Mouse (Mus musculus): ENCODE measurements around the gene Rasgef1a.
A peak's percentile ranks its signal among the peaks of the same experiment; 100 is the strongest.

Gene Rasgef1a

DNA sequence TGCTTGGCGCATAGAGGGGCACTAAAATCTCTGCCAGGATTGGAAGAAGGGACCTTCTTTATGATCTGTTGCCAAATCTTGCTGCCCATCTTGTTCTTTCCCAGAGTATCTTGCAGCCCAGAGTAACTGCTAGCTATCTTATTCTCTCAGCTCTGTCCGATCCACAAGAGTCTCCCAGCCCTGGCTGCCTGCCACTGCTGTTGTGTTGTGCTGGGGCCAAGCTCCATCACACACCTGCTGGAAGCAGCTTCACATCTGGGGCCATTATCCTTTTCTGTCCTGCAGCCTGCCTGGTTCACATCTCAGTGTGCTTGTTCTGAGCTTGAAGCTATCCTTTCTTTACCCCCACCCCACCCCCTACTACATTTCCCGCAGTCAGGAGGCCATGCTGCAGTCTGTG, 65.0 kb downstream of the Rasgef1a start:
- DNase-seq = no peak

DNA sequence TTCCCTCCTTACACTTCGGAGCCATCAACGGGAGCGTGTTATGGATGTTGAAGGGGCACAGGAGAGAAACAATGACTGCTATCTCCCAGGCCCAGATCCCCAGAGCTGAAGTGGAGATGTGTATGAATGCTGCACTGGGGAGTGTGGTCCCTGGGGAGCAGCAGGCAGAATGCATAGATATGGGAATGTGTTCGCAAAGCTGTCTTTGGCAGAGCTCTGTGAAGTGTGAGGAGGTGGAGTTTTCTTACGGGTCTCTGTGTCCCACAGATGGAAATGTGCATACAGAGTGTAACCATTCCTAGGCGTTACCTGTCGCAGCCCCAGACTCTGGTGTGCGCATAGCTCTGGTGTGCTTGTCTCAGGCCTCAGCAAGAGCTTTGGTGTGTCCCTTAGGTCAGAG, 65.5 kb downstream of the Rasgef1a start:
- DNase-seq = no peak

DNA sequence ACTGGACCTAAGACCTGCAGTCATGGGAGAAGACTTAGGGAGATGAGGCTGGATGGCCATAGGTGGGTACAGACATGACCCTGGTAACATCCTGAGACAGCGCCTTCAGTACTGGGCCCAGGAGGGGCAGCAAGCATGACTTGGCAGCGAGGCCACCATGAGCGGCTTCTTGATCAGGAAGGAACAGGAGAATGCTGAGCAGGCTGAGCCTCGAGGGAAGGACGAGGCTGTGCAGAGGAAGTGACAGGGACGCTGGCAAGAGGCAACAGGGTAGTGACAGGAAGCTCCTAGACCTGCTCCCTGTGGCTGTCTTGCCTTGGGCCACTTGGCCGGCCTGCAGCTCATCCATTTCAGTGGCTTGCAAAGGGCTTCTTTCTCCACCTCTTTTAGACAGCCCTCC, 66.2 kb downstream of the Rasgef1a start:
- no peak for DNase-seq

DNA sequence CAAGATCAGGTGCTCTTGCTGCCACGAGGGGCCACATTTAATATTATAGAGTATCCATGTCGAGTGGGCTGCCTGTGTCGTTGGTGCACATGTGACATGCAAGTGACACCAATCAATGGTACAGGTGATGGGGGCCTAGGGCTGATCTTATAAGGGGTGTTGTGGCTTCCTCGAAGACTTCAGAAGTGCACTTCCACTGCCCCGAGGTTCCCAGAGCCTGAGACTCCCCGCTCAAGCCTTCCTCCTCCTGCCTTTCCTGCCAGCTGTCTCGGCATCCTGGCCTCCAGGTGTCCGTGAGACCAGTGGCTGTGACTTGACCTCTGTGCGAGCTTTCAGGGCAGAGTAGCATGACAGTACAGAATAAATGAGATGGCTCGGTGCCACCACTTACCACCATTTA, 67.5 kb downstream of the Rasgef1a start:
- DNase-seq = peak in 1 of 2 experiments; percentile 30

GRCm38 (mm10) chr6:118079292-118079691, 68.1 kb downstream of the Rasgef1a start:
- no peak for DNase-seq

DNA sequence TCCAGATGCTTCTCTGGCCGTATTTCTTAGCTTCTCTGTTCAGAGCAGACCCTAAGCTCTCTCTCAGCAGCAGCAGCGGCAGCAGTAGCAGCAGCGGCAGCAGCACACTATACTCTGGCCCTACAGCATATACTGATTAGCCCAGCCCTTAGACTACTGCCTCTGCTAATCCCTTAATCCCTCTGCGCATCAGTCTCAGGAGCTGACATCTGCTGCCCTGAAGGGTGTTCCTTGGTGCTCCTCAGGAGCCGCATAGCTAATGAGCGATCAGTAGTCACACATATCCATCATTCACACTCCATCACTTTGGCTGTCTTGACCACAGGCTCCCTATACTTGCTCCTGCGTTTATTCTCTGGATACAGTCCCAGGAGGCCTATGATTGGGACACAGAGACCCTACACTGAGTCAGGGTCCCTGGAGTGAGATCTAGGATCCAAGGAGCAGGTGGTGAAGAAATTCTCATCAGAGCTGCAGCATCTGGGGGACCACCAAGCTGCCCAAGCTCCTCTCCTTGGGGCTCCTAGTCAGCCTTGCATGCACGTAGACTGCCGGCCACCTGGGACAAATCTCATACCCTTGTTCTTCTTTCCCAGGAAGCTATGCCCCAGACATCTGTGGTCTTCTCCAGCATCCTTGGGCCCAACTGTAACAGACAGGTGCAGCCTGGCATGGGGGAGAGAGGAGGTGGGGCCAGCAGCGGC, 68.7 kb downstream of the Rasgef1a start:
- no peak for DNase-seq

DNA sequence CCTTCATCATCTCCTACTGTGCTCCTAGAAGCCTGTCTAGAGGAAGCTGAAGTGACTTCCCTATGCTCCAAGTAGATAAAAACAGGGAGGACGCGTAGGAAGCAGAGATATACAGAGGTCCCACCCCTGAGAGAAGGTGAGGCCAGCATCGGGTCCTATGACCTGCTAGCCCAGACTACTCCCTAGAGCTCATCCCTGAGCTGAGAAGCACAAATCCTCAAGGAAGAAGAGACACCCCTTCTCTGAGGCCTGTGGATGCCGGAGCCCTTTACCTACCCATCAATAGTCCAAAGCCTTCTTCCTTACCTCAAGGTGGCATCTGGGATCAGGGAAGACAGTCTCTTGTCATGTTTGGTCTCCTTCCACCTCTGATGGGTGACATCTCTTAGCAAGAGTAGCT, 69.5 kb downstream of the Rasgef1a start:
- no peak for DNase-seq

DNA sequence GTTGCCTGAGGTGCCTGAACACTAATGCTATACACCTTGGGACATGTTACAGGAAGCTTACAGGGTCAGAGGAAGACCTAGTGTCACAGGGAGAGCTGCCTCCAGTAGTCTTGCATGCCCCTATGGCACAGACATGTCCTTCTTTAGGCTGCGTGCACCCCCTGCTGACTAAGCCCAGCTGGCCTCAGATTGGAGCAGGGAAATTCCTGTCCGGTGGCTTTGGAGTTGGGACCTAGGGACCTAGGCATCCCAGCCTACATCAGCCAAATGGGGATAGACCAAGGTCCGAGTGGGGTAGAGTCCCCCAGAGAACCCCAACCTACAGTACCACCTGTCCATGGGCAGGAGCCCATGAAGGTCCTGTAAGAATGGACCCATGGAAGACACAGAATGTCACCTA, 71.1 kb downstream of the Rasgef1a start:
- DNase-seq = peak in 1 of 2 experiments; percentile 28

DNA sequence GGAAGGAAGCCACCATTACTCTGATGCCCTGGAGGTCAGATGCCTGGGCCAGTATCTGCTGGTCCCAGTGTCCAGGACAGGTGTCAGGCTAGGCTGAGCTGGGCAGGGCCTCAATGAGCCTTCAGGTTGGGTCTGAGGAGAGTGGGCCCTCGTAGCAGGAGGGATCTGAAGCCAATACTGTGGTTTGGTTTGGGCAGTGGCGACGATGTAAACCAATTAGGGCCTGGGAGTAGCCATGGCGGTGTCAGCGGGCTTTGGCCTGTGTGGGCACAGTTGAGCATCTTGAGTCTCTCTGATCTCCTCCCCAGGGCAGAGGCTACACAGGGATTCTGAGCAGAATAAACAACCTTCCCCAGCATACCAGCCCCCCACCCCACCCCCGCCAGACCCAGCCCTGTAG, 72.4 kb downstream of the Rasgef1a start:
- DNase-seq = no peak

DNA sequence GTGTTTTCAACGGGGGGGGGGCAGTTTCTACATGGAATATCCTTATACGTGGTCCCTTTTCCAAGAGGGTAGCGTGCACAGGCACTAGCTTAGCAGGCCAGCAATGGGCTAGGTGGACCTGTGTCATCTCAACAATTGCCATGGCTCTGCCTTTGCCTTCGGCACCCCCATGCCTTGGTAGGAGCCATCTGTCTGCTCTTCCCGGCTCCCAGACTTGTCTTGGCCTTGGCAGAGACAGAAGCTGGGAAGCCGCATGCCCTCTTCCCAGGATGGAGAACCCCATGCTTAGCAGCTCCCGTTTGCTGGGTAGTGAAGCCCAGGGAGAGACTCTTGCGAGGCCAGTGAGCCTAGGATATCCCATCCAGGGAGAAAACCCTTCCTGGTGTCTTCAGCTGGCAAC, 73.4 kb downstream of the Rasgef1a start:
- no peak for DNase-seq

DNA sequence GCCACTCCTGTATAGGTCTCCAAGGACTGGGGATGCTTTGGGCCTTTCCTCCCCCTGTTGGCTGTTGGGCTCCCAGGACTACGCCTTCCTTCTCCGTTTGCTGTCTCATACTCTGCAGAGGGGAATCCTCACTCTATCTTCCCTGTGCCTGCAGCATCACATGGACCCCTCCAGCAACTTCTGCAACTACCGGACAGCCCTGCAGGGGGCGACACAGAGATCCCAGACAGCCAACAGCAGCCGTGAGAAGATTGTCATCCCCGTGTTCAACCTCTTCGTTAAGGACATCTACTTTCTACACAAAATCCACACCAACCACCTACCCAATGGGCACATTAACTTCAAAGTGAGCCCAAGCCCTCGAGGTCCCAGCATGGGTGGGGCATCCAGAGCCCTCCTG, 76.7 kb downstream of the Rasgef1a start:
- no peak for DNase-seq

DNA sequence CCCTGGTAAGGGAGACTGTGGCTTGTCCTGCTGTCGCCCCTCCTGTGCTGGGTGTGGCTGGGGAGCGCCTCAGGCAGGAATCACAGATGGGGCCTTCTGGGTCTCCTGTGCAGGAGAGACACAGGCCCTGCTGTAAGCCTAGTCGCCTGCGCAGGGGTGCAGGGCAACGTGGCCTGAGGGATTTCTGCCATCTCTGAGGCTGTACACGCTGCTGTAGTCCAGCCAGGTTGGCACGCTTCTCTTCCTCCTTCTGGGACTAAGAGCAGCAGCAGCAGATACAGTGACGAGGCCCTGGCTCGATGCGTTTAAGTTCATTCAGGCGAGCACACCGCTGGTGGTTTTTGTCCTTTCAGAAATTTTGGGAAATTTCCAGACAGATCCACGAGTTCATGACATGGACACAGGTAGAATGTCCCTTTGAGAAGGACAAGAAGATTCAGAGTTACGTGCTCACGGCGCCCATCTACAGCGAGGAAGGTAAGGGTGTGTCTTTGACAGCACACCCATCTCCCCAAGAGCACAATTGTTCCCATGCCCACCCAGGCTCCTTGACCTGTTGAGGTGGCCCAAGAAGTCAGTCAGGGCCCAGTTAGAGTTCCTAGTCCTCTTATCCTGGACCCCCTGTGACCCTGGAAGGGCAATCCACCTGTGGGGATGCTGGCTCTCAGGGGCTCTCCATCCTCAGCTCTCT, 77.7 kb downstream of the Rasgef1a start:
- DNase-seq = no peak

DNA sequence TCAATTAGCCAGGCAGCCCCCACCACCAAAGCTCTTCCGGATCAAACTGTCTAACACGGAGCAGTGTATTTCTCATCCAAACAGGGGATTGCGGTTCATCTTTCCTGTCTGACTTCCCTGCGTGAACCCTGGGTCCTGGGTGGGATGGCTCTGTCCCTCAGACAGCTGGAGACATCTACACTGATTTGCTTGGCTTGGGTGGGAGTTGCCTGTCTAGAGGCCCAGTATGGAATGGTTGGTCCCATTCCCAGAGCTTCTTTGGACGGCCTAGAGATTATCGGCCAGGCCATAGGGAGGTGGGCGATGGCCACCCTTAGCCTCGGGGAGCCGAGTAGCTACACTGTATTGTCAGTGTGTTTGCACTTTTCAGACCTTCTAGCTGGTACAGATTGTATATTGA, 79.6 kb downstream of the Rasgef1a start:
- DNase-seq = no peak

DNA sequence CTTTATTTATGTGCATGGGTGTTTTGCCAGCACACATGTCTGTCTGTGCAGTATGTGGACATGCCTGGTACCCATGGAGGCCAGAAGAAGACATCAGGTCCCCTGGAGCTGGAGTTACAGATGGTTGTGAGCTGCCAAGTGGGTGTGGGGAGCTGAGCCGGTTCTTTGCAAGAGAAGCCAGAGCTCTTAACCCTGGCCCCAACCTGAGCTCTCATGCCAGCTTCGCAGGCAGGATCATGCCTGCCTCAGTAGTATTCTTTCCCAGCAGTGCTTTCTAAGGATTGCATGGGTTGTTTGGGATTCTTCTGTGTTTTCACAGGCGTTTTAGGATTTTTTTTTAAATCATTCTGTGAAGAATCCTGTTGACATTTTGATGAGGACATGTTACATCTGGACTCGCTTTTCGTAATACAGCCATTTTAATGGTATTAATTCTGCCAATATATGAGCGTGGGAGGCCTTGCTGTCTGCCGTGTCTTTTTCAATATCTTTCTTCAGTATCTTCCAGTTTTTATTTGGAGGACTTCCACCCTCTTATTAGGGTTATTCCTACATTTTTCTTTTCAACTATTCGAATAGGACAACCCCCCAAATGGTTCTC, 86.6 kb downstream of the Rasgef1a start:
- no peak for DNase-seq

DNA sequence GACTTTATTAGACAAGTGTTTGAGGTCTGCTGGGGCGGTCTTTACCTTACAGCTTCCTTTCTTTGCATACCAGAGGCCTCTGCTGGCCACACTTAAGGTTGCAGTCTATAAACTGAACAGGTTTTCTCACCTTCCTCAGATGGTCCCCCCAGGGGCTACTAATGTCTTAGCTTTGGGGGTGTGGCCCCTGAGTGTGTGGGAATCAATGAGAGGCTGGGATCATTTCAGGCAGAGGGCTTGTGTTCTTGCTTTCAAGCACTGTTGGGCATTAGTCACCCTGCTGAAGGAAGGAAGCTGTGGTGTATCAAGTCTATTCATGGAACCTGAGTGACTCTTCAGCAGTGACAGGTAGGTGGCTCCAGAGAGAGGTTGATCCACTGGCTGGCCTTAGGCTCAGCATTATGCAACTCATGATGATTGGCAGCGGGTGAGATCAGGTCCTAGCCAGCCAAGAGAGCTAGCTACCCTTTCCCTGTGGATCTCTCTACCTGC, 88.1 kb downstream of the Rasgef1a start:
- peak in 1 of 2 experiments; percentile 11 for DNase-seq

DNA sequence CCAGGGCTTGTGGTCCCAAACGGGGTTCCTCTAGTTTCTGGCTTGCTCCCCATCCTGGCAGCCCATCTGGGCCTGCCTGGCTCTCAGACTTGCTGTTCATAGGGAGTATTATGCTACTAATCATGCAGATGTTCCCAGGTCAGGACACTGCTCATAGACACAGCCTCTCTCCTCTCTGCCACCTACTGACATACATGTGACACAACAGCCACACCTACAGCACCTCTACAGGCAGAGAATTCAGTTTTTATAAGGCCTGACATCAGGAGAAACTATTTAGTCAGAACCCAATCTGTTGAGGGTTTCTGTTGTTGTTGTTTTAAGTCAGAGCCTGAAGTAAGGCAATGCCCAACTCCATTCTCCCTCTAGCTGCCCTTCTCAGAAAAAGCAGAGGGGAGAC, 100.6 kb downstream of the Rasgef1a start:
- DNase-seq = no peak

DNA sequence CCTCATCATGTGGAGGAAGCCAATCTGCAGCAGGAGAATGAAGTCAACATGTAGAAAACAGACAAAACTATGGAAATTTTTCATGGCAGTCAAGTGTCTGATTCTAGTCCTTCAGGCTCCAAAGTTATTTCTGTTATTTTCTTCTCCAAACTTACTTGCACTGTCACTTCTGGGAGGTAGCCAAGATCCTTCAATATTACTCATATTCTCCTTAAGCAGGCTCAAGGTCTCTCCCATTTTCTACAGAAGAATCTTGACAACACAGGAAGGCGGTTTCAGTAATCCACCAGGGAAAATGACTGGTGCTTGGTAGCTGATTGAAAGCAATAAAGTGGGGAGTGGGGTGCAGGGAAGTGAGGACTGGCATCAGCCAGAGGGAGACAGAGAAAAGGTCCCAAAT, 111.5 kb downstream of the Rasgef1a start:
- DNase-seq = no peak

- DNase-seq = no peak
These were observed 115.3 kb downstream of the Rasgef1a start for GRCm38 (mm10) chr6:118126577-118126976.

DNA sequence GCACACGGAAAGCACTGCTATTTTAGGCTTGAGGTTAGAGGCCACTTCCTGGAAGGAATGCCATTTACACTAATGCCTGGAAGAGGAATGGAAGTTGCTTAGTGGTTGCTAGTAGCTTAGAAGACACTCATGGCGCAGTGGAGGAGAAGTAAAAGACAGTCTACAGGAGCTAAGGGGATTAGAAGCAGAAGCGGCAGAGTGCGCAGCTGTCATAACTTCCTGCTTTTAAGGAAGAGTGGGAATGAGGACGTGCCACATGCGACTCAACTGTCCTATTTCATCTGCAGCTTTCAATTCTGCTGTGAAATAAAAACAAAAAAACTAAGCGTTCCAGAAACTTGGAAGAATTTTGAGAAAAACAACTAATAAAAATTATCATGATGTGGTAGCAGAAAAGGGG, 116.0 kb downstream of the Rasgef1a start:
- DNase-seq = no peak

GRCm38 (mm10) chr6:118127827-118128487, 116.7 kb downstream of the Rasgef1a start:
- DNase-seq = no peak

DNA sequence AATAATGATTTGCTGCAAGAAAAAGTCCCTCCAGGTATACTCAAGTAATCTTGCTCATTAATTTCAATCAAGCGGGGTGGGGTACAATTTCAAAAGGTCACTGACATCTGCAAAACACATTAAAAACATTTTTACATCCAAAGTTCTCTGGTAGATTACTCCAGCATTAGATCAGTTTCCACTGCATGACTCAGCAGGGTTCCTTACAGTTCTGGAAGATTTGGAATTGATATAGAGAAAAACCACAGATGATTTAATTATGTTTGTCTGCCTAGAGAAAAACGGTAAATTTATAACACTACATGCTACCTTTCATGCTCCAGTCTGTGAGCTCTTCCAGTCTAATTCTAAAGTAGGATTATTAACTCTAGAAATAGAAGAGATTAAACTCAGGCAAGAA, 118.8 kb downstream of the Rasgef1a start:
- DNase-seq = no peak

- DNase-seq = no peak
These were observed 123.2 kb downstream of the Rasgef1a start for GRCm38 (mm10) chr6:118134461-118134860.

DNA sequence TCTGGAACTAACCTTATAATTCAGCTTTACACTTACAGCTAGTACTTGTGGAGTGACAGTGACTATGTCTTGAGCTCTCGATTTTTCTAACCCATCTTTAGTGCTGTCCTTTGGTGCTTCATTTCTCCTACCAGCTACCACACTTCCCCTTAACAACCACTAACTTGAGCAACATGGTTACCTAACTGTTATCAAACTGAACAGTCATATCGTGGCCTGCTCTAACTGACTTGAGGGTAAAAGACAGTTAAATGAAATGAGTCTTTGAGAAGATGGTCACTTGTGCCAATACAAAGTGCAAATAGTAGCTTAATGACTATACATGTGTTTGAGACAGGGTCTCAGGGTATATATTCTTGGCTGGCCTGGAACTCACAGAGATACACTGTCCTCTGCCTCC, 125.9 kb downstream of the Rasgef1a start:
- no peak for DNase-seq

Data from kidney, postnatal 25 days (tissue).